Mouse (Mus musculus) brain, embryonic 14.5 days (tissue): Measurements from ENCODE around the gene Timm17a. TPM values are rescaled to one million over a fixed set of nuclear protein-coding genes. Genes with fewer than 3 reads are reported as not detected.

ENCODE experiments used
- DNase-seq: peaks from one replicate; pipeline ENCODE4 v3.0.0-alpha.2; 2011; ENCODE audit warnings: low read depth
- CTCF ChIP-seq: fragments of 200-500 bp; IDR thresholded peaks from 2 replicates; pipeline ENCODE4 v1.5.1; 2012; ENCODE audit warnings: inconsistent platforms, mild to moderate bottlenecking, moderate library complexity, borderline replicate concordance; ENCODE audit not compliant: insufficient read depth, insufficient read length; ENCODE audit errors: extremely low read depth
- POLR2A ChIP-seq: fragments of 200-500 bp; IDR thresholded peaks from 2 replicates; pipeline ENCODE4 v1.6.1; 2012; ENCODE audit warnings: mild to moderate bottlenecking, inconsistent platforms, borderline replicate concordance; ENCODE audit not compliant: poor library complexity, insufficient read depth, insufficient read length, severe bottlenecking; ENCODE audit errors: extremely low read depth
- polyA plus RNA-seq: library from polyadenylated mRNA; depleted of rRNA; stranded (reverse); fragments of >200 nt; gene quantifications from 2 replicates; pipeline ENCODE4 v1.2.3, GENCODE M21; 2012; rRNA removed

The Timm17a gene
- 38.2 and 44.8 TPM in 2 replicates for polyA plus RNA-seq

GRCm38 (mm10) chr1:135313284-135314031, at the start of gene Timm17a:
Timm17a (minus strand) TSS chr1:135313778.
- DNase-seq, result peak; percentile 98
- TF ChIP-seq CTCF, result no peak
- peak; percentile 66; the same call in 1 of the 2 replicates for TF ChIP-seq POLR2A

- TF ChIP-seq POLR2A, result no peak
- no peak for TF ChIP-seq CTCF
These were observed 48.5 kb upstream of the Timm17a start for GRCm38 (mm10) chr1:135362115-135362514.

GRCm38 (mm10) chr1:135361491-135361890, 47.9 kb upstream of the Timm17a start:
- peak; percentile 67 for DNase-seq
- no peak for TF ChIP-seq POLR2A
- TF ChIP-seq CTCF, result no peak

More at GRCm38 (mm10) chr1:135362115-135362514, 48.5 kb upstream of the Timm17a start:
- no peak for DNase-seq

- DNase-seq, result no peak
These were observed 45.5 kb upstream of the Timm17a start for GRCm38 (mm10) chr1:135359071-135359470.

GRCm38 (mm10) chr1:135351953-135352352, 38.4 kb upstream of the Timm17a start:
- no peak for TF ChIP-seq POLR2A
- no peak for TF ChIP-seq CTCF
- DNase-seq, result no peak

More at GRCm38 (mm10) chr1:135359071-135359470, 45.5 kb upstream of the Timm17a start:
- no peak for TF ChIP-seq POLR2A
- TF ChIP-seq CTCF, result no peak

GRCm38 (mm10) chr1:135347498-135348169, 34.1 kb upstream of the Timm17a start:
- TF ChIP-seq POLR2A, result no peak
- no peak for TF ChIP-seq CTCF
- peak; percentile 47 for DNase-seq

- no peak for TF ChIP-seq POLR2A
- DNase-seq, result no peak
These were observed 33.3 kb upstream of the Timm17a start for GRCm38 (mm10) chr1:135346891-135347290.

- DNase-seq, result no peak
- no peak for TF ChIP-seq CTCF
- no peak for TF ChIP-seq POLR2A
These were observed 30.4 kb upstream of the Timm17a start for GRCm38 (mm10) chr1:135344026-135344425.

- DNase-seq, result no peak
- TF ChIP-seq CTCF (no peak), POLR2A (no peak)
These were observed 28.4 kb upstream of the Timm17a start for GRCm38 (mm10) chr1:135341947-135342346.

- no peak for TF ChIP-seq POLR2A
- TF ChIP-seq CTCF, result no peak
- DNase-seq, result no peak
These were observed 17.0 kb upstream of the Timm17a start for GRCm38 (mm10) chr1:135330578-135330977.

- TF ChIP-seq CTCF, result no peak
- TF ChIP-seq POLR2A, result no peak
- no peak for DNase-seq
These were observed 14.8 kb upstream of the Timm17a start for GRCm38 (mm10) chr1:135328368-135328767.
